Mouse (Mus musculus) bone marrow macrophage, adult 2 months (primary cell): Measurements from ENCODE around the gene Aif1l. TPM values are rescaled to one million over a fixed set of nuclear protein-coding genes. Genes with fewer than 3 reads are reported as not detected.

Source experiments
- H3K27ac ChIP-seq: 2 replicates; pipeline ENCODE4 v1.5.1; 2012; ENCODE audit warnings: low read depth, low read length; ENCODE audit not compliant: insufficient read depth
- H3K4me1 ChIP-seq: 2 replicates; pipeline ENCODE4 v1.6.1; 2012; ENCODE audit warnings: low read length; ENCODE audit not compliant: control insufficient read depth, insufficient read depth
- H3K4me3 ChIP-seq: 2 replicates; pipeline ENCODE4 v1.5.1; 2012; ENCODE audit warnings: mild to moderate bottlenecking, low read length, moderate library complexity; ENCODE audit not compliant: insufficient read depth
- CTCF ChIP-seq: IDR thresholded peaks from 2 replicates; pipeline ENCODE4 v1.5.1; 2012; ENCODE audit warnings: low read depth, mild to moderate bottlenecking, low read length, moderate library complexity
- POLR2A ChIP-seq: IDR thresholded peaks from 2 replicates; pipeline ENCODE4 v1.6.1; 2012; ENCODE audit warnings: mild to moderate bottlenecking, low read depth, low read length, borderline replicate concordance
- polyA plus RNA-seq: library from polyadenylated mRNA; stranded (reverse); fragments of >200 nt; gene quantifications from 2 replicates; pipeline ENCODE4 v1.2.4, GENCODE M21; 2012; ENCODE audit not compliant: missing spikeins, insufficient read depth, insufficient read length

Aif1l gene
- polyA plus RNA-seq, 1 experiment = not detected

DNA sequence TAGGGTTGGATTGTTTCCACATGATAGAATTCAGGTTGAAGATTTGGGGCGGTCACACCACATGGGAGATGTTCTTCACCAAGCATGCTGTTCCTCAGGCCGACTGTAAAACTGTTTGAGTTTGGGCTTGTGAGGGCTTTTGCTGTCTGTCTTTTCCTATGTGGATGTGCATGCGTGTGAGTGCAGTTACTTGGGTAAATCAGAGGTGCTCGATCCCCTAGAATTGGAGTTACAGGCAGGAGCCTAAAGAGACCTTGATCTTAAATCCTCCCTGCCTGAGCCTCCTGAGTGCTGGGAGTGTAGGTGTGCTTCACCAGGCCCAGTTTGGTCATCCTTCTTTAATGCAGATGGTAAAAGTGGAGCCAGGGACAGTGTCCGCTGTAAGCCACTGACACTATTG is 47.6 kb downstream of the Aif1l start:
- Histone ChIP-seq H3K4me3 (no peak overlapping the region), H3K4me1 (no peaks in the 10 kb centered on the region), H3K27ac (no peak overlapping the region)
- no peak for TF ChIP-seq CTCF
- no peak for TF ChIP-seq POLR2A

DNA sequence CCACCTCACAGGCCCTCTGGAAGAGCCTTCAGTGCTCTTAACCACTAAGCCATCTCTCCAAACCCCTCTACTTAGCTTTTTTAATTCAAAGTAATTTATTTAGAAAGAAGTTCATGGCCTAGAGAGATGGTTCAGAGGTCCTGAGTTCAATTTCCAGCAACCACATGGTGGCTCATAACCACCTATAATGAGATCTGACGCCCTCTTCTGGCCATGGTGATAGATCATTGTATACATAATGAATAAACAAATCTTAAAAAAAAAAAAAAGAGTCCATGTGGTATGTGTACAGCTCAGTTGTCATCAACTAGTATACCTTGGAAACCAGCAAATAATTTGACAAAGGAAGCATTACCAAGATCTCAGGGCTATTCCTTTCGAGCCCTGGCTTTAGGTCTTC is 48.5 kb downstream of the Aif1l start:
- no peak overlapping the region for H3K27ac ChIP-seq
- TF ChIP-seq POLR2A (no peak), CTCF (no peak)
- no peak overlapping the region for H3K4me3 ChIP-seq
- H3K4me1 ChIP-seq = no peaks in the 10 kb centered on the region

DNA sequence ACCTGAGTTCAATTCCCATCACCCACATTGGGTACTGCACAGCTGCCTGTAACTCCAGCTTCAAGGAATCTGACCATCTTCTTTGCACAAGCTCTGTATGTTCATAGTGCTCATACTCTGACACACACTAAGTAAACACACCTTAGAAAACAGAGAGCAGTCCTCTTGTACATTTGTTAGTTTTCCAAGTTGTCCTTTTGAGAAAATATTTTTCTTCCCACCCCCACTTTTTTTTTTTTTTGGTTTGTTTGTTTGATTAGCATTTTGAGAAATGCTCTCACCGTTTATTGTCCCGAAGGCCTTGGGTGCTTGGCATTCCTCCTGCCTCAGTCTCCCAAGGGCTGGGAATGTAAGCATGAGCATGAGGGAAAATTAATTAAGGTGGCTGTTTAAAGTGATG is 58.4 kb downstream of the Aif1l start:
- TF ChIP-seq POLR2A = no peak
- no peak for TF ChIP-seq CTCF
- H3K27ac ChIP-seq = peak overlapping the region; percentile 27
- peaks cover 10% of the 10 kb centered on the region for H3K4me1 ChIP-seq
- no peak overlapping the region for H3K4me3 ChIP-seq

DNA sequence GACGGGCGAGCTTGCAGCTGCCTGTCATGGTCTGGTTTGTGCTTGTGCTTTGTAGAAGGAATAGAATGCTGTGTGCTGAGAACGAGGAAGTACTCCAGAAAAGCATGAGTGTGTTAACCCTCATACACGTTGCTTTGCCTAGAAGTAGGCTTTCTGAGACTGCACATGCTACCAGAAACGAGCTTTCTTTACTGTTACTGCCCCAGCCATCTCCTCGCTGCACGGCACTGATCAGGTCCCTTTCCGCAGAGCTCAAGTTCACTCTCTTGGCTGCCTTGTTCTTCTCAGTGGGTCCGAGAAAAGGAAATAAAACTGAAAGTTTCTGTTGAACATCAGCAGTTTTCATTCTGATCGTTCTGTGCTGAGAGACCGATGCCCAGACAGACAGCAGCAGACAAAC is 58.8 kb downstream of the Aif1l start:
- TF ChIP-seq CTCF (no peak), POLR2A (no peak)
- Histone ChIP-seq H3K4me3 (no peak overlapping the region), H3K4me1 (peaks cover 10% of the 10 kb centered on the region), H3K27ac (peak overlapping the region; percentile 27)

DNA sequence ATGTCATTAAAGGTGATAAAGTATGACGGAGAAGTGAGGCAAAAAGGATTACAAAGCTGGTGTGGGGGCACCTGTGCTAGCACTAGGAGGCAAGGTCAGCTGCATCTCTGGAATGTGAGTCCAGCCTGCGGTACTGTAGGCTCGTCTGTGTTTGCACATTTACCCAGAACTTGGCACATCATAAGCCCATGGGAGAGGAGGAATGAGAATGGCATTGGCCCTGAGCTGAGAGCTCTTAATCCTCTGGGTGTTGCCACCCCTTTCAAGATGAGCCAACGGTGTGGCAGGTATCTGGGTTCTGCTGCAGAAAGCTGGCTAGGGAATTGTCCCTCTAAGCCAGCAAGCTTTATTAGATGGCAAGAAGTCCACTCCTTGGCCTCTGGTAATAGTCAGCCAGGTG is 69.8 kb downstream of the Aif1l start:
- TF ChIP-seq POLR2A = no peak
- TF ChIP-seq CTCF = no peak
- no peaks in the 10 kb centered on the region for H3K4me1 ChIP-seq
- no peak overlapping the region for H3K27ac ChIP-seq
- H3K4me3 ChIP-seq = no peak overlapping the region

DNA sequence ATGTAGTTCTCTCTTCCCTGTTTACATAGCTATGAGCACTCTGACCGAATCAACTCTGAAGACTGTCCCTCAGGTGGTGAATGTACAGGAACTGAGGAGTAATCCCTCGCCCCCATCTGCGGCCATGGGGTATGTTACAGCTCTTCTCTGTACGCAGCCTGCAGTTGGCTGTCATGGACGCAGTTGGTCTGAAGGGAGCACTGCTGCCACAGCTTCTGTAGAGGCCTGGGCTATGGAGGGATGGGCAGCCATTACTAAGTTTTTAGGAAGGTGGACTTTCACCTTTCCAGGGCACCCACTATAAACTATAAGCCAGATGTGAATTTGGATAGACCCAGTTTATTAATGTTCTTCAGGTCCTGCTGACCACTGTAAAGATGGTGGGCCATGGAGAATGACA is 70.3 kb downstream of the Aif1l start:
- H3K27ac ChIP-seq = no peak overlapping the region
- H3K4me3 ChIP-seq = no peak overlapping the region
- no peaks in the 10 kb centered on the region for H3K4me1 ChIP-seq
- no peak for TF ChIP-seq POLR2A
- no peak for TF ChIP-seq CTCF

Other genes starting within 250 kb of the Aif1l start
- gene Qrfp, start 139.6 kb upstream of the Aif1l start, polyA plus RNA-seq = not detected in 2 replicates
- gene Fibcd1, start 104.1 kb upstream of the Aif1l start, polyA plus RNA-seq = not detected in 2 replicates
- not detected in 2 replicates for gene Lamc3, start 62.8 kb upstream of the Aif1l start, polyA plus RNA-seq
- gene Nup214, start 24.3 kb downstream of the Aif1l start, polyA plus RNA-seq = 47.3 and 63.3 TPM in 2 replicates
- 13.1 and 16.5 TPM in 2 replicates for gene Fam78a, start 134.7 kb downstream of the Aif1l start, polyA plus RNA-seq
- 2.7 and 3.0 TPM in 2 replicates for gene Plpp7, start 145.4 kb downstream of the Aif1l start, polyA plus RNA-seq
- gene Prrc2b, start 200.9 kb downstream of the Aif1l start, polyA plus RNA-seq = 28.6 and 34.9 TPM in 2 replicates